27 mouse cellular contexts compared by ENCODE assay signal in genomic region chr13:108277320-108277719, GRCm38 (mm10). TPM values are rescaled to one million over a fixed set of nuclear protein-coding genes. Genes with fewer than 3 reads are reported as not detected.
"Had no signal": no experiment of that assay in that cellular context is flagged by ENCODE, and none has a peak within 500 bp of the region (broad histone marks: within the 10 kb centered on the region; RNA-seq: fewer than 3 reads in every experiment).

No protein-coding gene starts in this region.

- H3K9me3 ChIP-seq: heart, embryonic 10.5 days; heart, embryonic 13.5 days; heart, embryonic 15.5 days; hindbrain, embryonic 13.5 days; hindbrain, embryonic 15.5 days; kidney, embryonic 15.5 days; limb, embryonic 10.5 days; limb, embryonic 12.5 days; liver, embryonic 13.5 days had no signal

- H3K4me3 ChIP-seq: heart, embryonic 10.5 days; heart, embryonic 13.5 days; heart, embryonic 15.5 days; hindbrain, embryonic 13.5 days; hindbrain, embryonic 15.5 days; kidney, embryonic 15.5 days; left cerebral cortex, adult 2 months; limb, embryonic 10.5 days; limb, embryonic 12.5 days; liver, embryonic 13.5 days had no signal

- H3K36me3 ChIP-seq: heart, embryonic 10.5 days; heart, embryonic 13.5 days; heart, embryonic 15.5 days; hindbrain, embryonic 13.5 days; hindbrain, embryonic 15.5 days; kidney, embryonic 15.5 days; limb, embryonic 10.5 days; limb, embryonic 12.5 days; liver, embryonic 13.5 days had no signal

- H3K4me2 ChIP-seq: heart, embryonic 13.5 days; heart, embryonic 15.5 days; hindbrain, embryonic 13.5 days; hindbrain, embryonic 15.5 days; kidney, embryonic 15.5 days; limb, embryonic 12.5 days; liver, embryonic 11.5 days; liver, embryonic 13.5 days had no signal

- DNase-seq: gastrocnemius, postnatal 14 days; gastrocnemius, postnatal 36 days; heart, adult 18-20 months; heart, postnatal 14 days; heart, postnatal 36 days; kidney, adult 11 months; kidney, adult 2 months; kidney, adult 9 months; kidney, postnatal 14 days; kidney, postnatal 36 days; liver; liver, embryonic 13.5 days had no signal

- H3K4me1 ChIP-seq: hindbrain, embryonic 13.5 days; hindbrain, embryonic 15.5 days; liver, embryonic 13.5 days had no signal

- H3K27me3 ChIP-seq: hindbrain, embryonic 13.5 days; hindbrain, embryonic 15.5 days; kidney, embryonic 15.5 days; limb, embryonic 12.5 days; liver, embryonic 13.5 days had no signal

- ATAC-seq: hindbrain, postnatal 0 days; intestine, embryonic 16.5 days had no signal

- H3K9ac ChIP-seq: heart, embryonic 13.5 days; heart, embryonic 15.5 days; hindbrain, embryonic 13.5 days; hindbrain, embryonic 15.5 days; kidney, embryonic 15.5 days; limb, embryonic 12.5 days; liver, embryonic 13.5 days had no signal

- H3K27ac ChIP-seq: heart, embryonic 10.5 days; heart, embryonic 13.5 days; heart, embryonic 15.5 days; hindbrain, embryonic 13.5 days; hindbrain, embryonic 15.5 days; hindbrain, postnatal 0 days; kidney, embryonic 15.5 days; kidney, postnatal 0 days; left cerebral cortex, adult 2 months; limb, embryonic 10.5 days; limb, embryonic 12.5 days; liver, embryonic 13.5 days had no signal

RNA-seq across cellular contexts. Expression of gene Depdc1b, which starts 38.8 kb away (rescaled TPM):
- total RNA-seq: gastrocnemius, adult 18-20 months; gastrocnemius, adult 8-10 months had no signal
